Mouse (Mus musculus) CH12.LX (cell line): ENCODE measurements around the gene Sstr4. TPM values are rescaled to one million over a fixed set of nuclear protein-coding genes. Genes with fewer than 3 reads are reported as not detected.

ENCODE experiments used
- DNase-seq: peaks from one replicate; pipeline ENCODE4 v3.0.0-alpha.2; 2013; ENCODE audit errors: extremely low read depth
- H3K27ac ChIP-seq: 2 replicates; pipeline ENCODE4 v1.5.1; 2012; ENCODE audit warnings: low read depth, mild to moderate bottlenecking, control low read depth, moderate library complexity; ENCODE audit not compliant: insufficient read depth
- H3K27me3 ChIP-seq: replicated peaks from 2 replicates; pipeline ENCODE3; 2012; ENCODE audit warnings: inconsistent platforms
- H3K36me3 ChIP-seq, 2 experiments: replicated peaks in 1 of 2; 2 replicates each; pipeline versions ENCODE3 to v1.6.1; 2012; ENCODE audit warnings: inconsistent platforms in 1 of 2, low read length in 1 of 2, mild to moderate bottlenecking in 1 of 2, mixed read lengths in 1 of 2, moderate library complexity in 1 of 2; ENCODE audit not compliant: control insufficient read depth in 1 of 2, insufficient read depth in 1 of 2
- H3K4me1 ChIP-seq, 2 experiments: 2 replicates each; pipeline ENCODE4 v1.6.1; 2012; ENCODE audit warnings: inconsistent platforms in 1 of 2, moderate library complexity in 1 of 2; ENCODE audit not compliant: insufficient read depth in 2 of 2, control insufficient read depth in 1 of 2
- H3K4me2 ChIP-seq: 2 replicates; pipeline ENCODE4 v1.6.1; 2012; ENCODE audit warnings: low read depth, mild to moderate bottlenecking, control low read depth; ENCODE audit not compliant: poor library complexity, insufficient read depth, severe bottlenecking
- H3K4me3 ChIP-seq, 3 experiments: fragments of 150-350 bp in 1 of 3; sonication (generic) in 1 of 3; replicated peaks in 1 of 3; 2 replicates each; pipeline versions ENCODE3 to v1.5.1; 2011 to 2012; ENCODE audit warnings: low read depth in 2 of 3, low read length in 2 of 3, mild to moderate bottlenecking in 2 of 3, moderate library complexity in 2 of 3, control low read depth in 1 of 3, improper control_type of control experiment in 1 of 3, inconsistent platforms in 1 of 3, mixed read lengths in 1 of 3; ENCODE audit not compliant: poor library complexity in 1 of 3
- H3K79me2 ChIP-seq: replicated peaks from 2 replicates; pipeline ENCODE4 v1.6.1; 2012; ENCODE audit warnings: mild to moderate bottlenecking, moderate library complexity; ENCODE audit not compliant: control insufficient read depth, poor library complexity, insufficient read depth, severe bottlenecking; ENCODE audit errors: extremely low read depth
- H3K9ac ChIP-seq: 2 replicates; pipeline ENCODE4 v1.6.1; 2012; ENCODE audit warnings: low read depth, mild to moderate bottlenecking, control low read depth, moderate library complexity; ENCODE audit not compliant: insufficient read depth
- H3K9me3 ChIP-seq: replicated peaks from 2 replicates; pipeline ENCODE3; 2012; ENCODE audit warnings: low read length, inconsistent platforms, mixed read lengths
- BHLHE40 ChIP-seq: IDR thresholded peaks from 2 replicates; pipeline ENCODE4 v1.6.1; 2011; ENCODE audit warnings: mild to moderate bottlenecking, low read depth, low read length, improper control_type of control experiment
- ETS1 ChIP-seq: conservative IDR thresholded peaks from 2 replicates; pipeline ENCODE4 v1.6.1; 2012; ENCODE audit warnings: low read depth, mild to moderate bottlenecking, inconsistent platforms, low read length, improper control_type of control experiment, moderate library complexity
- GABPA ChIP-seq: IDR thresholded peaks from 2 replicates; pipeline ENCODE4 v1.6.1; 2012; ENCODE audit warnings: low read depth, low read length, improper control_type of control experiment, inconsistent platforms; ENCODE audit not compliant: insufficient replicate concordance
- HCFC1 ChIP-seq: IDR thresholded peaks from 2 replicates; pipeline ENCODE4 v1.6.1; 2012; ENCODE audit warnings: low read depth, mild to moderate bottlenecking, inconsistent platforms, low read length, improper control_type of control experiment
- MEF2A ChIP-seq: IDR thresholded peaks from 2 replicates; pipeline ENCODE4 v1.6.1; 2014; ENCODE audit warnings: low read depth, mild to moderate bottlenecking, inconsistent platforms, low read length, improper control_type of control experiment, borderline replicate concordance
- MYC ChIP-seq: IDR thresholded peaks from 2 replicates; pipeline ENCODE4 v1.6.1; 2011; ENCODE audit warnings: low read depth, mild to moderate bottlenecking, improper control_type of control experiment, low read length
- POLR2A ChIP-seq: IDR thresholded peaks from 2 replicates; pipeline ENCODE4 v1.6.1; 2011; ENCODE audit warnings: low read depth, mild to moderate bottlenecking, improper control_type of control experiment, low read length
- SMC3 ChIP-seq: IDR thresholded peaks from 2 replicates; pipeline ENCODE4 v1.6.1; 2011; ENCODE audit warnings: low read depth, low read length, improper control_type of control experiment
- TBP ChIP-seq: conservative IDR thresholded peaks from 2 replicates; pipeline ENCODE4 v1.6.1; 2011; ENCODE audit warnings: low read depth, low read length, improper control_type of control experiment
- USF2 ChIP-seq: conservative IDR thresholded peaks from 2 replicates; pipeline ENCODE4 v1.6.1; 2011; ENCODE audit warnings: low read depth, low read length, improper control_type of control experiment
- ZKSCAN1 ChIP-seq: IDR thresholded peaks from 2 replicates; pipeline ENCODE4 v1.6.1; 2012; ENCODE audit warnings: low read depth, inconsistent platforms, low read length, improper control_type of control experiment, borderline replicate concordance
- ZMIZ1 ChIP-seq: IDR thresholded peaks from 2 replicates; pipeline ENCODE4 v1.6.1; 2012; ENCODE audit warnings: low read depth, mild to moderate bottlenecking, inconsistent platforms, low read length, improper control_type of control experiment
- ZNF384 ChIP-seq: IDR thresholded peaks from 2 replicates; pipeline ENCODE4 v1.6.1; 2012; ENCODE audit warnings: low read depth, low read length, improper control_type of control experiment, inconsistent platforms
- dilution Hi-C: fragments of 300-500 bp; cut with MboI; formaldehyde crosslinking; loops from 2 replicates; pipeline ENCODE4 v1.14.3; 2020; ENCODE audit warnings: low sequenced_read_pairs; ENCODE audit not compliant: extremely low pct_unique_long_range_greater_than_20kb, extremely low pct_ligation_motif_present
- in situ Hi-C: fragments of 300-500 bp; cut with MboI; formaldehyde crosslinking; loops from 3 replicates; pipeline ENCODE4 v1.14.3; 2019; ENCODE audit warnings: low sequenced_read_pairs, low pct_ligation_motif_present, low pct_unique_long_range_greater_than_20kb, mixed read lengths
- polyA plus RNA-seq: library from polyadenylated mRNA; unstranded; fragments of >175 nt; gene quantifications from 2 replicates; pipeline ENCODE4 v1.2.1, GENCODE M21; 2012; ENCODE audit warnings: low read depth; ENCODE audit not compliant: insufficient read length
- total RNA-seq, 2 experiments: library from RNA; depleted of rRNA; stranded (reverse); fragments of 300-350 nt in 1 of 2; fragments of >200 nt in 1 of 2; gene quantifications; 2 replicates each; pipeline ENCODE4 v1.2.3; 2012 to 2014

Gene Sstr4
- total and polyA plus RNA-seq, 3 experiments: not detected

GRCm38 (mm10) chr2:148346976-148347375 lies 48.2 kb upstream of the Sstr4 start:
- in situ Hi-C loops: no loop called here
- TF ChIP-seq ZKSCAN1: no peak
- no peak for TF ChIP-seq HCFC1
- no peak for TF ChIP-seq MYC
- TF ChIP-seq SMC3: no peak
- TF ChIP-seq USF2: no peak
- no peak for TF ChIP-seq GABPA
- no peak for TF ChIP-seq ZNF384

GRCm38 (mm10) chr2:148349509-148350307 lies 45.4 kb upstream of the Sstr4 start:
- no peak overlapping the region for H3K9ac ChIP-seq
- H3K27ac ChIP-seq: no peak overlapping the region
- in situ Hi-C loops (loop anchor here (25.0 kb wide), 1 partner anchor 212 kb away; no protein-coding TSS in a partner anchor), dilution Hi-C loops (no loop called here)
- H3K4me3 ChIP-seq: no peak overlapping the region
- no peak overlapping the region for H3K4me2 ChIP-seq
- H3K79me2 ChIP-seq: no peaks in the 10 kb centered on the region
- DNase-seq: no peak
- peaks cover 0 to 9% of the 10 kb centered on the region in 2 experiments; a peak in 2 of 4 replicates for H3K4me1 ChIP-seq
- H3K27me3 ChIP-seq: no peaks in the 10 kb centered on the region
- H3K36me3 ChIP-seq: no peaks in the 10 kb centered on the region
- no peaks in the 10 kb centered on the region for H3K9me3 ChIP-seq
- TF ChIP-seq BHLHE40 (no peak), MYC (no peak), ETS1 (no peak)

More at GRCm38 (mm10) chr2:148346976-148347375, 48.2 kb upstream of the Sstr4 start:
- Histone ChIP-seq H3K4me2 (no peak overlapping the region), H3K27ac (no peak overlapping the region), H3K4me3 (no peak overlapping the region), H3K4me1 (peaks cover 0 to 9% of the 10 kb centered on the region in 2 experiments; a peak in 2 of 4 replicates), H3K79me2 (no peaks in the 10 kb centered on the region), H3K9ac (no peak overlapping the region), H3K36me3 (no peaks in the 10 kb centered on the region), H3K27me3 (peaks cover 5% of the 10 kb centered on the region), H3K9me3 (no peaks in the 10 kb centered on the region)
- no peak for DNase-seq
- dilution Hi-C loops: no loop called here

- dilution Hi-C loops (no loop called here), in situ Hi-C loops (loop anchor here (25.0 kb wide), 1 partner anchor 213 kb away; no protein-coding TSS in a partner anchor)
- H3K4me3 ChIP-seq: no peak overlapping the region
Observed at GRCm38 (mm10) chr2:148350460-148350859, 44.7 kb upstream of the Sstr4 start.

More at GRCm38 (mm10) chr2:148350460-148350859, 44.7 kb upstream of the Sstr4 start:
- H3K36me3 ChIP-seq: no peaks in the 10 kb centered on the region
- no peak overlapping the region for H3K27ac ChIP-seq
- peak; percentile 10 for DNase-seq
- no peak overlapping the region for H3K4me2 ChIP-seq
- TF ChIP-seq ZMIZ1: no peak
- no peak for TF ChIP-seq HCFC1
- no peak for TF ChIP-seq TBP
- TF ChIP-seq MEF2A: no peak
- TF ChIP-seq POLR2A: no peak
- peaks cover 0 to 9% of the 10 kb centered on the region in 2 experiments; a peak in 2 of 4 replicates for H3K4me1 ChIP-seq
- H3K9ac ChIP-seq: no peak overlapping the region
- H3K79me2 ChIP-seq: no peaks in the 10 kb centered on the region
- H3K27me3 ChIP-seq: no peaks in the 10 kb centered on the region
- H3K9me3 ChIP-seq: no peaks in the 10 kb centered on the region
